Mouse (Mus musculus) small intestine, adult 2 months (tissue): Measurements from ENCODE around the gene Adcyap1r1. TPM values are rescaled to one million over a fixed set of nuclear protein-coding genes. Genes with fewer than 3 reads are reported as not detected.

Source experiments
- H3K27ac ChIP-seq: fragments of 200-500 bp; 2 replicates; pipeline ENCODE4 v1.5.1; 2012; ENCODE audit warnings: low read depth, low read length, control low read depth, inconsistent platforms; ENCODE audit not compliant: insufficient read depth
- H3K27me3 ChIP-seq: fragments of 200-500 bp; 2 replicates; pipeline ENCODE4 v1.6.1; 2012; ENCODE audit warnings: mild to moderate bottlenecking, moderate library complexity, low read length, inconsistent platforms; ENCODE audit not compliant: control insufficient read depth, insufficient read depth
- H3K36me3 ChIP-seq: fragments of 200-500 bp; 2 replicates; pipeline ENCODE4 v1.6.1; 2012; ENCODE audit warnings: mild to moderate bottlenecking, low read length, control low read depth, inconsistent platforms; ENCODE audit not compliant: control insufficient read depth, insufficient read depth
- H3K4me1 ChIP-seq: fragments of 200-500 bp; 2 replicates; pipeline ENCODE4 v1.6.1; 2012; ENCODE audit warnings: low read length, inconsistent platforms, mixed read lengths; ENCODE audit not compliant: control insufficient read depth, insufficient read depth, insufficient read length
- H3K4me3 ChIP-seq: fragments of 200-500 bp; 2 replicates; pipeline ENCODE4 v1.5.1; 2012; ENCODE audit warnings: low read depth, mild to moderate bottlenecking, control low read depth, inconsistent platforms, low read length, moderate library complexity
- CTCF ChIP-seq: fragments of 200-500 bp; IDR thresholded peaks from 2 replicates; pipeline ENCODE4 v1.5.1; 2012; ENCODE audit warnings: low read depth, mild to moderate bottlenecking, control low read depth, inconsistent platforms, low read length, moderate library complexity, mixed read lengths; ENCODE audit not compliant: insufficient replicate concordance, insufficient read length; ENCODE audit errors: extremely low read depth
- POLR2A ChIP-seq: fragments of 200-500 bp; IDR thresholded peaks from 2 replicates; pipeline ENCODE4 v1.6.1; 2012; ENCODE audit warnings: low read depth, mild to moderate bottlenecking, control low read depth, inconsistent platforms, low read length, moderate library complexity
- WGBS: fragments of 180-500 bp; shearing (Covaris S2); methylation state at CpG from one replicate; pipeline ENCODE4 v1.1.7; 2018; 5-methylcytosine and 5-hydroxymethylcytosine counted together
- polyA plus RNA-seq: library from polyadenylated mRNA; depleted of rRNA; stranded (reverse); fragments of >200 nt; gene quantifications from 2 replicates; pipeline ENCODE4 v1.2.3, GENCODE M21; 2012

Adcyap1r1 gene
- polyA plus RNA-seq, 1 experiment = 1.9 TPM

GRCm38 (mm10) chr6:55480988-55481387 lies 29.2 kb downstream of the Adcyap1r1 start:
- Histone ChIP-seq H3K36me3 (no peaks in the 10 kb centered on the region), H3K4me3 (no peak overlapping the region), H3K27ac (no peak overlapping the region), H3K4me1 (peaks cover 8% of the 10 kb centered on the region; the same call in 1 of the 2 replicates), H3K27me3 (no peaks in the 10 kb centered on the region)
- 100% methylated on average over 1 of the region's 1 CpGs for WGBS
- TF ChIP-seq POLR2A = no peak
- TF ChIP-seq CTCF = no peak

- 24% methylated on average over 1 of the region's 1 CpGs for WGBS
- Histone ChIP-seq H3K27me3 (no peaks in the 10 kb centered on the region), H3K4me1 (peaks cover 13% of the 10 kb centered on the region; the same call in 1 of the 2 replicates), H3K27ac (no peak overlapping the region), H3K36me3 (no peaks in the 10 kb centered on the region), H3K4me3 (no peak overlapping the region)
- TF ChIP-seq POLR2A = no peak
- no peak for TF ChIP-seq CTCF
Observed at GRCm38 (mm10) chr6:55482471-55482870, 30.7 kb downstream of the Adcyap1r1 start.

GRCm38 (mm10) chr6:55483360-55483759 lies 31.6 kb downstream of the Adcyap1r1 start:
- H3K4me3 ChIP-seq = no peak overlapping the region
- WGBS = 63% methylated on average over 7 of the region's 7 CpGs
- TF ChIP-seq CTCF (no peak), POLR2A (no peak)
- H3K4me1 ChIP-seq = peaks cover 19% of the 10 kb centered on the region; the same call in 1 of the 2 replicates
- no peaks in the 10 kb centered on the region for H3K36me3 ChIP-seq
- no peaks in the 10 kb centered on the region for H3K27me3 ChIP-seq
- no peak overlapping the region for H3K27ac ChIP-seq

GRCm38 (mm10) chr6:55484224-55484623 lies 32.4 kb downstream of the Adcyap1r1 start:
- Histone ChIP-seq H3K4me1 (peaks cover 19% of the 10 kb centered on the region; the same call in 1 of the 2 replicates), H3K36me3 (no peaks in the 10 kb centered on the region), H3K27me3 (no peaks in the 10 kb centered on the region), H3K27ac (no peak overlapping the region), H3K4me3 (no peak overlapping the region)
- no peak for TF ChIP-seq POLR2A
- no peak for TF ChIP-seq CTCF
- 37% methylated on average over 4 of the region's 4 CpGs for WGBS

- Histone ChIP-seq H3K36me3 (no peaks in the 10 kb centered on the region), H3K4me3 (no peak overlapping the region), H3K27ac (no peak overlapping the region; the same call in 1 of the 2 replicates), H3K27me3 (no peaks in the 10 kb centered on the region), H3K4me1 (peaks cover 19% of the 10 kb centered on the region; the same call in 1 of the 2 replicates)
- no peak for TF ChIP-seq POLR2A
- TF ChIP-seq CTCF = no peak
- 73% methylated on average over 4 of the region's 4 CpGs for WGBS
Observed at GRCm38 (mm10) chr6:55485216-55485615, 33.4 kb downstream of the Adcyap1r1 start.

GRCm38 (mm10) chr6:55487726-55488125 lies 35.9 kb downstream of the Adcyap1r1 start:
- Histone ChIP-seq H3K36me3 (no peaks in the 10 kb centered on the region), H3K27me3 (no peaks in the 10 kb centered on the region), H3K27ac (no peak overlapping the region), H3K4me1 (peaks cover 19% of the 10 kb centered on the region; the same call in 1 of the 2 replicates), H3K4me3 (no peak overlapping the region)
- no peak for TF ChIP-seq CTCF
- no peak for TF ChIP-seq POLR2A
- 16% methylated on average over 6 of the region's 6 CpGs for WGBS

- TF ChIP-seq CTCF (no peak), POLR2A (no peak)
- Histone ChIP-seq H3K4me3 (no peak overlapping the region), H3K27me3 (no peaks in the 10 kb centered on the region), H3K4me1 (no peaks in the 10 kb centered on the region), H3K27ac (no peak overlapping the region), H3K36me3 (no peaks in the 10 kb centered on the region)
- WGBS = 95% methylated on average over 4 of the region's 4 CpGs
Observed at GRCm38 (mm10) chr6:55496201-55496600, 44.4 kb downstream of the Adcyap1r1 start.

GRCm38 (mm10) chr6:55498753-55499152 lies 47.0 kb downstream of the Adcyap1r1 start:
- Histone ChIP-seq H3K36me3 (no peaks in the 10 kb centered on the region), H3K27ac (no peak overlapping the region), H3K4me1 (no peaks in the 10 kb centered on the region), H3K27me3 (no peaks in the 10 kb centered on the region), H3K4me3 (no peak overlapping the region)
- TF ChIP-seq POLR2A (no peak), CTCF (no peak)
